Mouse (Mus musculus) neural tube, embryonic 12.5 days (tissue): ENCODE measurements at regions not wholly inside any gene's neighbourhood (a gene's known extent, or its start where the extent isn't known, plus 50 kb on each side); places are given as distances from the start of the nearest gene placed in this dataset.

Experiments
- ATAC-seq: fragments of 200-750 bp; cut with Nextera tagmentation; 2 replicates; pipeline ENCODE4 v1.8.0; 2017; ENCODE audit warnings: low read depth, mild to moderate bottlenecking, moderate TSS enrichment, moderate library complexity; ENCODE audit not compliant: low FRiP score
- H3K27ac ChIP-seq: fragments of 300-500 bp; sonication (generic); 2 replicates; pipeline ENCODE4 v1.5.1; 2016
- H3K27me3 ChIP-seq: fragments of 300-500 bp; sonication (generic); replicated peaks from 2 replicates; pipeline ENCODE4 v1.6.1; 2016; ENCODE audit warnings: mild to moderate bottlenecking
- H3K36me3 ChIP-seq: fragments of 300-500 bp; sonication (generic); 2 replicates; pipeline ENCODE4 v1.6.1; 2016; ENCODE audit warnings: mild to moderate bottlenecking
- H3K4me1 ChIP-seq: fragments of 300-500 bp; sonication (generic); 2 replicates; pipeline ENCODE4 v1.6.1; 2016
- H3K4me2 ChIP-seq: fragments of 300-500 bp; sonication (generic); replicated peaks from 2 replicates; pipeline ENCODE4 v1.6.1; 2016; ENCODE audit warnings: mild to moderate bottlenecking
- H3K4me3 ChIP-seq: fragments of 300-500 bp; sonication (generic); 2 replicates; pipeline ENCODE4 v1.5.1; 2016
- H3K9ac ChIP-seq: fragments of 300-500 bp; sonication (generic); 2 replicates; pipeline ENCODE4 v1.6.1; 2016; ENCODE audit warnings: mild to moderate bottlenecking
- H3K9me3 ChIP-seq: fragments of 300-500 bp; sonication (generic); 2 replicates; pipeline ENCODE4 v1.6.1; 2016; ENCODE audit warnings: mild to moderate bottlenecking
- WGBS: fragments of 180-500 bp; shearing (Covaris S2); methylation state at CpG from one replicate; pipeline ENCODE4 v1.1.7; 2016; 5-methylcytosine and 5-hydroxymethylcytosine counted together

GRCm38 (mm10) chr6:95372938-95373337 is 51.0 kb downstream of the Gm10234 start:
- Histone ChIP-seq H3K27me3 (no peaks in the 10 kb centered on the region), H3K36me3 (no peaks in the 10 kb centered on the region), H3K4me3 (no peak overlapping the region), H3K9me3 (no peaks in the 10 kb centered on the region), H3K4me1 (no peaks in the 10 kb centered on the region), H3K9ac (no peak overlapping the region), H3K4me2 (no peak overlapping the region), H3K27ac (no peak overlapping the region)
- ATAC-seq = no peak
- WGBS = 76% methylated on average over 3 of the region's 3 CpGs

- Histone ChIP-seq H3K9me3 (no peaks in the 10 kb centered on the region), H3K4me3 (no peak overlapping the region), H3K27ac (no peak overlapping the region), H3K27me3 (no peaks in the 10 kb centered on the region), H3K4me2 (no peak overlapping the region), H3K36me3 (no peaks in the 10 kb centered on the region), H3K4me1 (0 out of 2 replicates have a peak, but pooled peaks cover 2% of the 10 kb centered on the region), H3K9ac (no peak overlapping the region)
- WGBS = 93% methylated on average over 6 of the region's 6 CpGs
- ATAC-seq = no peak
Observed at GRCm38 (mm10) chr6:95374266-95374665, 52.4 kb downstream of the Gm10234 start.

DNA sequence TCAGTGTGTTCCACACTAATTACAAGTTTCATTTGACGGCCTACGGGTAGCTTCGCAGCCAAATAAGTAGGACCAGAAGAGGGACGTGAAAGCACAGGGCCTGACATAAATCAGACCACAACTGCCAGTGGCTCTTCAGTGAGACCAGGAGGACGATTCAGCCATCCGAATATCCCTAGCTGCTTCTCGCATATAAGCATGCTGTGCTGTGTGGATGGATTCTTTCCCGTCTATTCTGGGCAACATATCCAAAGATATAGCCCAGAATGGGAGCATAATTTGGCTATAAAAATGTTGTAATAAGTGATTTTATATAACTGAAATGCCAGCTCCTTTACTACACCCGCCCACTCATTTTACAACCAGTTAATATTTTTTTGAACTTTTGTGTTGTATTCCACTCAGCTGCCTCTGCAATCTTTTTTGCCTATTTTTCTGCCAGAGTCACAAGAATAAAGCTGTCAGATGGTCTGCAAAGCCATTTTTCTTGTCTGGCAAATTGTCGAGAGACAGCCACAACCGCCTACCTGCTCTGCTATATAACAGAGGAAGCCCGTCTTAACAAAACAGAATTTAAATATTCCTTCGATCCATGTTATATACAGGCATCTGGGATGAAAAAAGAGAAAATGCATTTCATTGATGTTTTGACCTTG is 55.8 kb downstream of the Gm10234 start:
- WGBS = 61% methylated on average over 13 of the region's 13 CpGs
- H3K4me3 ChIP-seq = no peak overlapping the region
- no peak overlapping the region for H3K27ac ChIP-seq
- H3K9ac ChIP-seq = no peak overlapping the region
- H3K4me2 ChIP-seq = no peak overlapping the region
- H3K9me3 ChIP-seq = no peaks in the 10 kb centered on the region
- 0 out of 2 replicates have a peak, but pooled peaks cover 2% of the 10 kb centered on the region for H3K4me1 ChIP-seq
- H3K27me3 ChIP-seq = no peaks in the 10 kb centered on the region
- no peak for ATAC-seq
- H3K36me3 ChIP-seq = no peaks in the 10 kb centered on the region

DNA sequence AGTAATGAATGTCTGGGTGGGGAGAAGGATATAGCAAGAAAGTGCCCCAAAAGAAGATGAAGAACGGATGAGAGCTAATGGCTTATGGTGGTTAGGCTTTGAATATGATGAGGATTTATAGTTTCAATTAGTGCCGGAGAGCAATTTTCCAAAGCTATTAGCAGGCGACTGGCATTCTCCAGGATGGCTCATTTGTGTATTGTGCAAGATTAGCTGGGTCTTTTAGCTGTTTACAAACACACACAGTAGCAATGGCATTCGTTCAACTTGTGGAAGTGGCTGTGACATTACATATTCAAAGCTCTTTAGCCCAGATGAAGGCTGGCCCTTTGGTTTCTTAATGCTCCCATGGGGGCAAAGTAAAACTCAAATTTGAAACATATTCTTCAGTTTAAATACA is 56.4 kb downstream of the Gm10234 start:
- Histone ChIP-seq H3K9ac (no peak overlapping the region), H3K4me3 (no peak overlapping the region), H3K9me3 (no peaks in the 10 kb centered on the region), H3K27me3 (no peaks in the 10 kb centered on the region), H3K4me2 (no peak overlapping the region), H3K27ac (no peak overlapping the region), H3K4me1 (0 out of 2 replicates have a peak, but pooled peaks cover 2% of the 10 kb centered on the region), H3K36me3 (no peaks in the 10 kb centered on the region)
- 65% methylated on average over 4 of the region's 4 CpGs for WGBS
- peak; percentile 44; the same call in 1 of the 2 replicates for ATAC-seq
